Mouse (Mus musculus): ENCODE results near the gene Zar1.
"Not testable (repeated sequence)": the region's sequence is repeated elsewhere in the genome, so short reads cannot be mapped to it uniquely, and the experiment has no call there.

The Zar1 gene

GRCm38 (mm10) chr5:72580970-72581332 is at the start of gene Zar1:
TSS of gene Zar1 (minus strand) at chr5:72581254.
- not testable (repeated sequence) for DNase-seq

DNA sequence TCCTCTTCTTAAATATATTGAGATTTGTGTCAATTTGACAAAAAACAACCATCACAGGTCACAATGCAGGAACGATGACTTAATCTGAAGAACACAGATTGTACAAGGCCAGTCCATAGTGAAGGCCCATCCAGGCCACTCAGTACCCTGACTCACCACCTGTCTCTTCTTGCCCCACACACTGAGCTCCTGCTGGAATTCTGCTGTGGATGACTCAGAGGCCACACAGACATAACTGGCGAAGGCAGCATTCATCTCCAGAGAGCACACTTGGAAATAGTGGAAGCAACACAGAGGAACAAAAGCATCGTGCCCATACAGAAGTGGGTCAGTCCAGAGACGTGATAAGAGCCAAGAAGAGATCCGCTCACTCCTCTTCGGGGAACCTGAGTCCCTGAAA is 49.0 kb upstream of the Zar1 start:
- peak; percentile 55 for DNase-seq

- DNase-seq = no peak
These were observed 40.0 kb upstream of the Zar1 start for GRCm38 (mm10) chr5:72621022-72621421.

- no peak for DNase-seq
These were observed 36.4 kb upstream of the Zar1 start for GRCm38 (mm10) chr5:72617413-72617812.

- no peak for DNase-seq
These were observed 22.1 kb upstream of the Zar1 start for GRCm38 (mm10) chr5:72603138-72603537.

DNA sequence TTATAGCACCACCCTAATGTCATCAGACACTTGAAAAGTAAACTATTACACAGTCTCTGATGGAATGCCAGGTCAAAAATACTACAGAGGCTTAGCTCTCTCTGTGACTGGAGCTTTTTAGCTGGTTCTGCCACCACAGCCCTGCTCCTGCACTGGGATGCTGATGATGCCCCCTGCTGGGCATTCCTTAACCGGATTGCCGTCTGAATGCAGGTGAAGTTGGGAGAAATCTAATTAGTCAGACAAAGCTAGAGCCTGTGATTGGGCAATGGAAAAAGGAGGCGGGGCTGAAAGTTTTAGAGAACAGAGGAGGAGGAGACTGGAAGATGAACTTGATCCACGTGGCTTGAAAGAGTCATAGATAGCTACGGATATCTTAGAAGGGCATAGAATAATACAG is 20.0 kb upstream of the Zar1 start:
- peak; percentile 92 for DNase-seq

DNA sequence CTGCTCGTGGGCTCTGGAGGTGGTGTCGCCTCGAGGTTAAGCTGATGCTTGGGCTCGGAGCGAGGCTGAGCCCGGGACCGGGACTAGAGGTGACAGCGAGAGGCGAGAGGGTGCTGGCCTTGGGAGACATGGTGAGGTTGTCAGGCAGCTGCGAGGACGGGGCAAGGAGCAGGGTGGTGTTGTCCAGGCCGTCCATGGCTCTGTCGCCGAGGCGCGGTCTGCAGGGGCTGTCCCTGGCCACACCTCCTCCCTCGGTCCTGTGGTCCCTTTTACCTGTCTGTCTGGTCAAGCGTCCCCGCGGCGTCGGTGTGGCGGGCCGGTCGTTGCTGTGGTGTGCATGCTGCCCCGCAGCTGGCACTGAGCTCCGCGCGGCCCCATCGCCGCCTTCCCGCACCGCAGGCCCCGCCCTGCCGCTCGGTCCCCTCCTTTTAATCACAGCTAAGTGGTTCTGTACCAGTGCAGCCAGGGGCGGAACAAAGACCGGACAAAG is 6.2 kb upstream of the Zar1 start, which contains the start of gene Gm5868:
Gene Gm5868, minus strand, starts transcription at position 360 of the 490 bp plus-strand sequence.
- DNase-seq = no peak

- not testable (repeated sequence) for DNase-seq
These were observed 5.7 kb upstream of the Zar1 start for GRCm38 (mm10) chr5:72586667-72587191.

- not testable (repeated sequence) for DNase-seq
These were observed 5.1 kb upstream of the Zar1 start for GRCm38 (mm10) chr5:72586122-72586521.

DNA sequence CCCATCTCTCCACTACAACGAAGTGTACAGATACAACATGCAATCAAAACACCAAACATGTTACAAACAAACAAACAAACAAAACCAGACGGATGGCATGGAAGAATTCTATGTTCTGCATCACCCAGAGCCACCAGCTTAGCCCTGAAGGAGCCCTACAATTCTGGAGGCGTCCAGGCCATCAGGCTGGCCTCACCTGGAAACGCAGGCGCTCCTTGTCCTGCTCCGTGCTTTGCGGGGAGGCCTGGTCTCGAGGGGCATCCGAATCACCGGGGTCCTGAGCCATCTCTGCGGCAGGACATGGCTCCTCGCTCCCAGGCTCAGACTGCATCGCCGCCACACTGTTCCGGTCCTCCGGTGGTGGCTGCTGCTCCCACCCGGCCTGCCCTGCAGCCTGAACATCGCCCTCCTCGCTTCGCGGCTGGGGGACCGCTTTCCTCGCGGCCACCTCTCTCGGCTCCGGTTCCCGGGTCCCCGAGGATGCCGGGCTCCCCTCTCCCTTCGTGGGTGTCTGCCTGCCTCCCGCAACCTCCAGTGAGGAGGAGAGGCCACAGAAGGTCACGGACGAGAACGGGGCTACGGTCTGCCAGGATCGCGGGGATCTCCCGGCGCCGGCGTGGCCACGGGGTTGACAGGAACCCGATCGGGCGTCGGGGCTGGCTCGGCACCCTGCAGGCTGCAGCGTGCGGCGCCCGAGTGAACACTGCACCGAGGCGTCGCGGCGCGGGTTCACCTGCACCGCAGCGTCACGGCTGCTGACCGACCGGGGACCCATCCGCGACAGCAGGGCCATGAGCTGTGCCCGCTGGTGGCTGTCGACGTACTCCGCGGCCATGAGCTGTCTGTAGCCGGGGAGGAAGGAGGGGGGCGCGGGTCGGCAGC is 725 bp downstream of the Zar1 start:
- DNase-seq = not testable (repeated sequence)

DNA sequence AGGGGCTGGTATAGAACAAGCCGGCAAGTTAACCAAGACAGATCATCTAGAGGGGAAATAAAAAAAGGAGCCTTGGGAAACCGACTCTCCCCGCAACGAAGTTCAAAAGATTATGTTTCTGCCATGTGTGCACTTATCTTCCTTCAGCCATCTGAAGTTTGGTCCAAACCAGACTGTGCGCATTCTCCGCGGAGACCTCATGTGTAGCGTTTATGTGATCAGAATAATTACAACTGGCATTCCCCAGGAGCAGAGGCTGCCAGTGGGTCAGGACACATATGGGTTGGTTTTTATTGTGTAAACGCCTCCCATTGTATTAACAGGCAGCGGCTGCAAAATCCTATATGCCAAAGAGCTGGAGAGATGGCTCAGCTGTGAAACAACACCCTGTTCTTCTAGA is 1.5 kb downstream of the Zar1 start:
- DNase-seq = not testable (repeated sequence)

DNA sequence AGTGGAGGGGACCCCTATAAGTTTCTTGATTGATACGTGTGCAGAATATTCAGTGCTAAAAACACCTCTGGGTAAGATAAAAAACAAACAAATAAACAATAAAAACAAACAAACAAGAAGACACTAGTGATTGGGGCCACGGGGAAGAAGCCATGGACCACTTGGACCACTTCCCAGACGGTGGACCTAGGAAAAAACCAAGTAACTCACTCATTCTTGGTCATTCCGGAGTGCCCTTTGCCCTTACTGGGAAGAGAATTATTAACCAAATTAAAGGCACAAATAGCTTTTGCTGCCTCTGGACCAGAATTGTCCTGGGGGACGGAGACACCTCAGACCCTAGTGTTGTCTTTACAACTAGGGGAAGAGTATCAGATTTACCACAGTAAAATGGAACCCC is 15.4 kb downstream of the Zar1 start:
- no peak for DNase-seq

GRCm38 (mm10) chr5:72563183-72563582 is 17.9 kb downstream of the Zar1 start:
- DNase-seq = not testable (repeated sequence)

DNA sequence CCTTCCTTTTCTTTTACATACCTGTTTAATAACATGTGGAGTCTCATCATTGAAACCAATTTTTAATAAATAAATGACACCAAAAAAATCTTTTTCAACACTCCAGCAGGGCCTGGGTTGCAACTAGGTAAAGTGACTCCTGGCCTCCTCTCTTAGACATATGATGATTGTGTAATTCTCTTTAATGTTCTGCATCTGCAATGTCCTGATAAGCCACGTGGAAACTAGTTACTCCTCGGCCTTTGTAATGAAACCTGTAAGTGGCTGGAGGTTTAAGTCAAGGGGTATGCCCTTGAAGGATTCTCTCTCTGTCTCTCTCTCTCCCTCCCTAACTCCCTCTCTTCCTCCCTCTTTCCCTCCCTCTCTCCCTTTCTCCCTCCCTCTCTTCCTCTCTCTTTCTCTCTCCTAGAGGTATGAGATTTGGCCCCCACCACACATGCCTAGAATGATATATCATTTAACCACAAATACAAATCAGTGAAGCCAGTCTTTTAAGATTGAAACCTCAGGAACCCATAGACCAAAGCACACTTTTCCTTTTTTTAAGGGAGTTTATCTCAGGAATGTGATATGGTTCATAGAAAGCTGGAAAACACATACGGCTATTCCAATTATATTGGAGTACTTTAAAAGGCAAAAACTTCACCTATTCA is 20.0 kb downstream of the Zar1 start:
- no peak for DNase-seq

DNA sequence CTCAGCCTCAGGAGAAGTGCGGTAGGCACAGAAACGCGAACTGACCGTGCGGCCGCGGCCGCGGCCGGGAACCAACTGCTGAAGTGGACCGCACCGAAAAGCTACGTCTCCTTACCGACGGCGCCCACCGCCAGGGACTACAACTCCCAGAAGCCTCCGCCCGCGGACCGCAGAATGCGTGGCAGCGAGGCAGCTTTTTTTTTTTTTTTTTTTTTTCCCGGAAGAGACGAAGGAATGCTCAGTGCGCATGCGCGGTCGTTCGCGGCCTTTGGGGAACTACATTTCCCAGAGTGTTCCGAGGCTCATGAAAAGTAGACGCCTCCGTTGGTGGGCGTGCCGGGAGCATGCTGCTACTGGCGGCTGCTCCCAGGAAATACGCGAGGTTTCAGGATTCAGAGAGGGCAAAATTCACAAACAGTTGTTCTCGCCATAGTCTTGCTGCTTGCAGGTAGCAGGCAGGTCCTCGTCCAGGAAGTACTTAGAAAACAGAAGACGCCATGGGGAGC is 21.5 kb downstream of the Zar1 start, which contains the start of gene Nfxl1:
Gene Nfxl1, minus strand, starts transcription at position 141 of the 506 bp plus-strand sequence.
- DNase-seq = peak; percentile 99

DNA sequence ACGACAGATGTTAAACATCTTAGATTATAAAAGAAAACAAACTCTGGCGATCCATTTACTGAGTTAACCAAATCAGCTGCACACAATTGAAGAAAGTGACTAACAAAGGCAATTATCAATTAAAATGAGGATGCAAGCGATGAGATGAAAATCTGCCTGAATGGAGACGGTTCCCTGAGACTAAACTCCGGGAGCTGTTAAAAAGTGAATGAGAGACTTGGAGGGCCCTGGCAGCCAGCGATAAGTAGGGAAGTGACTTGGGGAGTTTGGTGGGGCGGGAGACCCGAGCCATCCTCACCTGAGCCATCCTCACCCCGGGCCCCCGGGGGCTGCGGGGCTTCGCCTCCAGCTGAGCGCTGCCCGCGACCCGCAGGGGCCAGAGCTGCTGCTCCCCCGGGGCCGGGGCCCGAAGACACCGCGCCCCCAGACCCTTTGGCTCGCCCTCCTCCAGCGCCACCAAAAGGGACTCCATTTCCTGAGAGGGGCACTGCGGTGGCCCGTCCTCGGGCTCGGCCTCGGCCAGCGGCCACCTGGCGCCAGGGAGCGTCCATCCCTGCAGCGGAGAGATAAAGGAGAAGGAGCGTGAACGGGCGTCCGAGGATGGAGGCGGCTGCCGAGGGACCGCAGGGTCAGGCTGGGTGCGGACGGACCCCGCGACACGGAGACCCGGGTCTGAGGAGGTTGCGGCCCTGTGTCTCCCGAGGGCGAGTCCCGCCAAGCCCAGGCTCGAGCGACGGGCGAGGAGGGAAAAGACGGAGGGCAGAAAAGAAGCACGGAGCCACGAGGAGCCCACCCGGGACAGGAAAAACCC is 22.1 kb downstream of the Zar1 start:
- peak; percentile 96 for DNase-seq

GRCm38 (mm10) chr5:72556245-72556644 is 24.8 kb downstream of the Zar1 start:
- no peak for DNase-seq

DNA sequence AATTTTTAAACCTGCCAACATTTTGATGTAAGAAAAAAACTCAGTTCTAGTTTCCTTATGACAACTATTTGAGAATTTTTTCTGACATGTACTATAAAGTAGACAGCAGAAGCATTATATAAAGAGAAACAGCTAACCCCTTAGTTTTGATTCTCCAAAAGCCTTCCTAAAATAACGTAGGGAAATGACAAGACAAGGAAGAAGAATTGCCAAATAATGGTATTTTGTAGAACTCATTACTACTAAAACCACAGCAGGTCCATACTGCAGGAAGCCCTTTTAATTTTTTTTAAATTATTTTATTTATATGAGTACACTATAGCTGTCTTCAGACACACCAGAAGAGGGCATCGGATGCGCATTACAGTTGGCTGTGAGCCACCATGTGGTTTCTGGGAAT is 29.8 kb downstream of the Zar1 start:
- no peak for DNase-seq

DNA sequence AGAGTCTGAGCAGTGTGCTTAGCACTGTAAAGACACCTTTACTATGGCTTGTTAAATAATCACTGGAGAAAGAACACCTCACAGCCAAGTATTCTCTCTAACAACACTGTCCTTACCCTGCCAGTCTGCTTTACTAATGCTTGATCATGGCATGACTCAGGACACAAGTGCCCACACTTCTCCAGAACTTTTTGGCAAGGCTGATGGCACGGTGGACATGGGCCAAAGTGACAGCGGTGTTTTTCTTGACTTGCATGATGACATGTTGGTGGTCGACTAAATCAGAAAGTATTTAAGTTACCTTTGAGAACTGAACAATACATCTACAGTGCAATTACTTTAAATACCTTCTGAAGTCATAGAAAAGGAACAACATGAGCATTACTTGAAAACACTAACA is 52.2 kb downstream of the Zar1 start:
- no peak for DNase-seq

Measured in heart, adult 11 months (tissue).